Mouse (Mus musculus): Measurements from ENCODE around the gene Plpp2. TPM values are rescaled to one million over a fixed set of nuclear protein-coding genes. Genes with fewer than 3 reads are reported as not detected.

Gene Plpp2
- polyA plus RNA-seq (2014; fragmentation: Illumina TruSeq; extraction: RNeasy Lipid Tissue Mini Kit (QIAGEN cat#74804); ENCODE audit: low read depth, low replicate concordance): 32.1 TPM

DNA sequence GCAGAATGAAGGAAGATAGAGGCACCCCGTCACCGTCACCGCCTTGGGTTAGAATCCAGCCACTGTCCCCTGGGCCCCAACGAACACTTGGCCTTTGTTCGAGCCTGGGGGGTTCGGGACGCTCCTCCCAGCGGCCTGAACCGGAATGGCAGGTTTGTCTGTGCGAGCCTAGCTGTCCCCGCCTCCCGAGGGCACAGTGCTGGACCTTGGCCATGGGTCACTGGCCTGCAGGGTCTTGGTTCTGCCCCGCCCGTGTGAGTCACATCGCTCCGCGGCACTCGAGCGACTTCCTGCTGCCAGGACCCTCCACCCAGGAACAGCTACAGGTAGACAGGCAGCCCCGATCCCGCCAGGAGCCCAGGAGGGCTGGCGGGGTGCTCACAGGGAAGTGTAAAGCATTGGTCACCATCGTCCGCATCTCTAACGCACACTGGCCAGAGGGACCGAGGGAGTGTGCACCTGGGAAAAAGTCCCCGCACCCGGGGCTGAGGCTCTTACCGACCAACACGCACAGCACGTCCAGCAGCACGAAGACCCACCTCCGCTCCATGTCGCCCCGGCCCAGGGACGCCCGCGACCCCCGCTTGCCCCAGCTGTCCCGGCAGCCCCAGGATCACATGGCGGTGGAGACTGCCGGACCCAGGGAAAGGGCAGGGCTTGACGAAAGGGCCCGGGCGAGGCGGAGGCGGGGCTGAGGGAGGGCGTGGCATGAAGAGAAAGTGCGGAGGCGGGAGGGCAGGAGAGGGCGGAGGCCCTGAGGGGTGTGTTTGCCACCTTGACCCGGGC, at the start of gene Plpp2:
TSS of gene Plpp2 (minus strand) at position 671 of the 786 bp plus-strand sequence.

DNA sequence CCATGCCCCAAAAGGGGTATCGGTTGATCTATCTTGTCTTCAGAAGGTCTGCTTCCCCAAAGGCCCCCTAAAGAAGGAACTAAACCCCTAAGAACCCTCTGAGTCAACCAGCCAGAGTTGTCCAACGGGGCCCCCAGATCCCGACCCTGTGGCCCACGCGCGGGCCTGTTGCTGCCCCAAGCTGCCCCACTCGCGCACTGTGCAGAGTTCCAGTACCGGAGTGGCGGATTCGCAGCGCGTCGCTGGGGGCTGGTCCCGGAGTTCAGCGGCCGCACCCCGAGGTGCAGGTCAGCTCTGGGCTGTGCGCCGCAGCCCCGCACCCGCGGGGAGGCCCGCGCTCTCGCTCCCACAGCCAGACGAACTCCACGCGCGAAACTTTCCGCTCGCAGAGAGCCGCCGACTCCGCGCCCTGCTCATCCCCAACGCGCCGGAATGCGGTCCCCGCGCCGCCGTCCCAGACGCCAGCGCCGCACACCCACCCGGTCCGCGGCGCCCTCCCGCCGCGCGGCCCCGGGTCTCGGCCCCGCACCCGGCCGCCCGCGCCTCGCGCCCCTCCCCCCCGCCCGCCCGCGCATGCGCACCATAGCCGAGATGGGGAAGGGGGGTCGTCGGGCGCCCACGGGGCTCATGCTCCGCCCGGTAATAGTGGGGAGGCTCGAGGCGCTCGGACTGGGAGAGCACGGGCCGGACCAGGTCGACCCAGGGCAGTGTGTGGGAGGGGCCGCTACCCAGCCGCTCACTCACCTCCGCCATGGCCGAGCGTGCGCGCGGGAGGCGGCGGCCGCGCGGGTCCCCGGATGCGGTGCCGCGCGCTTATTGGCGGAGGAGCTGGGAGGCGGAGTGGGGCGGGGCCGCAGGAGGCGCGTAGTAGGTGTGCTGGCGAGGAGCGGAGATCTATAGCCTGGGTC, 21.0 kb upstream of the Plpp2 start, which contains the start of gene Mier2:
TSS of gene Mier2 (minus strand) at position 870 of the 908 bp plus-strand sequence.

Other genes with a start within 250 kb of the Plpp2 start
- not detected for gene Vmn2r82, start 177.3 kb downstream of the Plpp2 start, polyA plus RNA-seq (2014; fragmentation: Illumina TruSeq; extraction: RNeasy Lipid Tissue Mini Kit (QIAGEN cat#74804); ENCODE audit: low read depth, low replicate concordance)
- gene Vmn2r83, start 65.1 kb downstream of the Plpp2 start, polyA plus RNA-seq (2014; fragmentation: Illumina TruSeq; extraction: RNeasy Lipid Tissue Mini Kit (QIAGEN cat#74804); ENCODE audit: low read depth, low replicate concordance): not detected
- gene Mier2, start 21.4 kb upstream of the Plpp2 start, polyA plus RNA-seq (2014; fragmentation: Illumina TruSeq; extraction: RNeasy Lipid Tissue Mini Kit (QIAGEN cat#74804); ENCODE audit: low read depth, low replicate concordance): 21.9 TPM
- 5.1 TPM for gene Theg, start 53.5 kb upstream of the Plpp2 start, polyA plus RNA-seq (2014; fragmentation: Illumina TruSeq; extraction: RNeasy Lipid Tissue Mini Kit (QIAGEN cat#74804); ENCODE audit: low read depth, low replicate concordance)
- gene C2cd4c, start 80.2 kb upstream of the Plpp2 start, polyA plus RNA-seq (2014; fragmentation: Illumina TruSeq; extraction: RNeasy Lipid Tissue Mini Kit (QIAGEN cat#74804); ENCODE audit: low read depth, low replicate concordance): not detected
- 4.0 TPM for gene Shc2, start 104.1 kb upstream of the Plpp2 start, polyA plus RNA-seq (2014; fragmentation: Illumina TruSeq; extraction: RNeasy Lipid Tissue Mini Kit (QIAGEN cat#74804); ENCODE audit: low read depth, low replicate concordance)
- gene Odf3l2, start 111.9 kb upstream of the Plpp2 start, polyA plus RNA-seq (2014; fragmentation: Illumina TruSeq; extraction: RNeasy Lipid Tissue Mini Kit (QIAGEN cat#74804); ENCODE audit: low read depth, low replicate concordance): not detected
- gene Madcam1, start 130.8 kb upstream of the Plpp2 start, polyA plus RNA-seq (2014; fragmentation: Illumina TruSeq; extraction: RNeasy Lipid Tissue Mini Kit (QIAGEN cat#74804); ENCODE audit: low read depth, low replicate concordance): not detected
- gene Tpgs1, start 135.6 kb upstream of the Plpp2 start, polyA plus RNA-seq (2014; fragmentation: Illumina TruSeq; extraction: RNeasy Lipid Tissue Mini Kit (QIAGEN cat#74804); ENCODE audit: low read depth, low replicate concordance): 29.6 TPM
- 64.7 TPM for gene Cdc34, start 148.4 kb upstream of the Plpp2 start, polyA plus RNA-seq (2014; fragmentation: Illumina TruSeq; extraction: RNeasy Lipid Tissue Mini Kit (QIAGEN cat#74804); ENCODE audit: low read depth, low replicate concordance)
- gene Gzmm, start 155.2 kb upstream of the Plpp2 start, polyA plus RNA-seq (2014; fragmentation: Illumina TruSeq; extraction: RNeasy Lipid Tissue Mini Kit (QIAGEN cat#74804); ENCODE audit: low read depth, low replicate concordance): 0.63 TPM
- gene Bsg, start 170.7 kb upstream of the Plpp2 start, polyA plus RNA-seq (2014; fragmentation: Illumina TruSeq; extraction: RNeasy Lipid Tissue Mini Kit (QIAGEN cat#74804); ENCODE audit: low read depth, low replicate concordance): 523 TPM
- gene Hcn2, start 182.8 kb upstream of the Plpp2 start, polyA plus RNA-seq (2014; fragmentation: Illumina TruSeq; extraction: RNeasy Lipid Tissue Mini Kit (QIAGEN cat#74804); ENCODE audit: low read depth, low replicate concordance): 0.37 TPM
- gene Polrmt, start 212.8 kb upstream of the Plpp2 start, polyA plus RNA-seq (2014; fragmentation: Illumina TruSeq; extraction: RNeasy Lipid Tissue Mini Kit (QIAGEN cat#74804); ENCODE audit: low read depth, low replicate concordance): 24.5 TPM
- gene Fgf22, start 221.3 kb upstream of the Plpp2 start, polyA plus RNA-seq (2014; fragmentation: Illumina TruSeq; extraction: RNeasy Lipid Tissue Mini Kit (QIAGEN cat#74804); ENCODE audit: low read depth, low replicate concordance): not detected
- 37.4 TPM for gene Rnf126, start 233.2 kb upstream of the Plpp2 start, polyA plus RNA-seq (2014; fragmentation: Illumina TruSeq; extraction: RNeasy Lipid Tissue Mini Kit (QIAGEN cat#74804); ENCODE audit: low read depth, low replicate concordance)
- gene Fstl3, start 243.5 kb upstream of the Plpp2 start, polyA plus RNA-seq (2014; fragmentation: Illumina TruSeq; extraction: RNeasy Lipid Tissue Mini Kit (QIAGEN cat#74804); ENCODE audit: low read depth, low replicate concordance): 19.8 TPM

All from adipose tissue, adult 10 weeks (tissue).